Mouse (Mus musculus) adrenal gland (tissue): Measurements from ENCODE around the gene Igsf6.

Experiments
- intact Hi-C: fragments of 180-260 bp; cut with DNase I; formaldehyde crosslinking; loops from one replicate; pipeline ENCODE4 v1.15.1; 2025

The Igsf6 gene

DNA sequence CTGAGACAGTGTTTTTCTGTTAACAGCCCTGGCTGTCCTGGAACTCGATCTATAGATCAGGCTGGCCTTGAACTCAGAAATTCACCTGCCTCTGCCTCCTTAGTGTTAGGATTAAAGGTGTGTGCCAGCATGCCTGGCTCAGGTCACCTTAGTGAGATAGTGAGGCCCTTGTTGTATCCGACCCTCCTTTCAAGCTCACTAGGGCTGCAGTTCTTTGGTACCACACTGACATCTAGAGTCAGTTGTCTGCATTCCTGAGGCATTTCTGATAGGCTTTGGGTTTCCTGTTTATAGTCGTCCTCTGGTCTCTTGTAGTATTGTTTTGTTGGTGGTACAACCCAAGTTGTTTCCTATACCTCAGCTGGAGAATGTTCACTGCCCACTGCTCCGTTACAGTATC lies 10.1 kb downstream of the Igsf6 start:
- intact Hi-C loops: loop anchor here (2.0 to 10.0 kb wide), 3 partner anchors 42 to 230 kb away; no protein-coding TSS in a partner anchor

GRCm38 (mm10) chr7:121059477-121060218 lies 14.7 kb downstream of the Igsf6 start:
- intact Hi-C loops: loop anchor here (5.0 to 10.0 kb wide), 2 partner anchors 37 to 225 kb away; no protein-coding TSS in a partner anchor

GRCm38 (mm10) chr7:121053071-121053470 lies 21.3 kb downstream of the Igsf6 start:
- intact Hi-C loops: no loop called here

DNA sequence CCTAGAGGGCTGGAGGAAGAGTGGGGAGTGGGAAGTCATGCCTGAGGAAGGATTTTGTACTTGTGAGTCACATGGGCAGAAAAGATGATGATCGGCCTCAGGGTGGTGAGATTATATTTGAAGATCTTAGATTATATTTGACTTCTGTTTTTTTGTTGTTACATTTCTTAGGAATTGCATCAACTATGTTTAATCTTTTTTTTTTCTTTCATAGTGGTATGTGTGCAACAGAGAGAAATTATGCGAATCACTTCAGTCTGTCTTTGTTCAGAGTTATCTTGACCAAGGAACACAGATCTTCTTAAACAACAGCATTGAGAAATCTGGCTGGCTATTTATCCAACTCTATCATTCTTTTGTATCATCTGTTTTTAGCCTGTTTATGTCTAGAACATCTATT lies 26.7 kb downstream of the Igsf6 start:
- intact Hi-C loops: no loop called here

DNA sequence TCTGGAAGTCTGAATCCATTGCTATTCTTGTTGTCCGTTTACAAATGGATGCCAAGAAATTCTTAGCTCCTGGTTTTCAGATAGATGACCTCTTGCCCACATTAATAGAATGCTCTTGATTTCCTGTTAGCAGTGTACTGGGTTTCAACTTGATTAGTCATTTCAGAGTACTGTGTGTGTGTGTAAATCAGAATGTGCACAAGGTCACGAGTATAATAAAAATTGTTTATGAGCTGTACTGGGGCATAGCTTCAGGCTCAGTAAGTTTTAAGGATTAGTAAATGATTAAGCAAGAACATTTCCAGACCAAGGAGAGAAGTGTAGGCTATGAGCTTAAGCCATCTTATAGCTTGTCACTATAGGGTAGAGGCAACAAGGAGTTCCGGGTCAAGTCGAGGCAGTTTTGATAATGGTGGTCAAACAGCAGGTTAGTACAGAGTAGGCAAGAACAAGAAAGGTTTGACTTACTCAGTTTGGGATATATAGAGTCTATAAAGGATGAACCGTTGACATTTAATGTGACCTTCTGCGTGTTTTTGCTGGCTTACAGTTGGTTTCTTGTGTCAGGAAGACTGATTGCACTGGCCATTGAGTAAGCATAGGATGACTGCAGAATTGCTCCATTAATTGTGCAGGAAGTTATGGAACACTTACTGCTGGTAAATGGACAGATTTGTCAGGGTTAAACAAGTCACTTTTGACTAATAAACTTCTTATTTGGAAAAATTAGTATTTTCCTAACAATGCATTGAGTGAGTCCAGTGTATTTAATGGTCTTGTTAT lies 28.5 kb downstream of the Igsf6 start:
- intact Hi-C loops: no loop called here

- intact Hi-C loops: no loop called here
Observed at GRCm38 (mm10) chr7:121044251-121044650, 30.1 kb downstream of the Igsf6 start.

DNA sequence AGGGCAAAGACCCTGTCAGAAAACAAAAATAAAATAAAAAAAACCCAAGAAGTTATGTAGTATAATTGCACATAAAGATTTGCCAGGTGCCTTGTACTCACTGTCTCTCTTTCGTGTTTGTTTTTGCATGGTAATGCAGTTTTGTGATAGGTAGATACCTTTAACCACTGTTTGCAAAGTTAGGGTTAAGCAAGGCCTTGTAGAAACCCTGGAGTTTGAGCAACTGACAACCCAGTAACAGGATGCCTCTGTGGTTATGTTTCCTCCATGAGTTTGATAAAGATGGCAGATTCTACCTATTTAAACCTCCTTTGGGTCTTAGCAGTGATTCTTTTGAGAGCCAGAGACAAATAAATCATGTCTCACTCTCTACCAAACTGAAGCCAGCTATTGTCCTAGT lies 30.9 kb downstream of the Igsf6 start:
- intact Hi-C loops: no loop called here

DNA sequence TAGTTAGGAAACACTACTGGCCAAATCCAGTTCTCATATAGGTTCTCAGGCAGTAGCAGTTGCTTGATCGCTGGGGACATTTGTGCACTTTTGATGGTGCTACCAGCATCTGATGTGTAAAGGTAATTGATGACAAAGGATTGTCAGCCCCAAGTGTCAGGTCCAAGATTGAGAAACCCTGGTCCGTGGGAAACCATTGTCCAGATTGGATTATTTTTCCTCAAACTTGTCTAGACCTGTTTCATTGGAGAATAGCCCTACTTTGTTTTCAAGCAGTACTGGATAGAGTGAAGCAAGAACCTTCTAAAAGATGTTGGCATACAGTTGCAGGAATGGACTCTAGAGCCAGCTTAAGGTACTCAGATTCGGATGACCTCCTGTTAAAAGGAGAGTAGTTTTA lies 31.4 kb downstream of the Igsf6 start:
- intact Hi-C loops: no loop called here

DNA sequence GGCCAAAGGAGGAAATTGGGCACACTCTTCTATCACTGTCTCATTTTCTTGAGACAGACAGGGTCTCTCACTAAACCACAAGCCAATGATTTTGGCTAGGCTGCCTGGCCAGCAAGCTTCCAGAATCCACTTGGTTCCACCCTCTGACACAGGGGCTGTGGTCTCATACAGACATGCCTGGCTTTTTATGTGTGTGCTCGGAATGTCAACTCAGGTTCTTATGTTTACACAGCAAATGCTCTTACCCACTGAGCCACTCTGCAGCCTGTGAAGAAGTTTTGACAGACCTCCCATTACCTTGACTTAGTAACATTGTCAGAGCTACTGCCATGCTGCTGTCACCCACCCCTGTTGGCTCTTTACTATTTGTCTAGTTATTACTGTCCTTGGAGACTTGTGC lies 32.4 kb downstream of the Igsf6 start:
- intact Hi-C loops: no loop called here

GRCm38 (mm10) chr7:121040595-121040994 lies 33.8 kb downstream of the Igsf6 start:
- intact Hi-C loops: no loop called here

GRCm38 (mm10) chr7:121035161-121035721 lies 39.1 kb downstream of the Igsf6 start:
- intact Hi-C loops: loop anchor here (10.0 kb wide), 1 partner anchor 190 kb away; the partner anchor contains the start of gene Eef2k

DNA sequence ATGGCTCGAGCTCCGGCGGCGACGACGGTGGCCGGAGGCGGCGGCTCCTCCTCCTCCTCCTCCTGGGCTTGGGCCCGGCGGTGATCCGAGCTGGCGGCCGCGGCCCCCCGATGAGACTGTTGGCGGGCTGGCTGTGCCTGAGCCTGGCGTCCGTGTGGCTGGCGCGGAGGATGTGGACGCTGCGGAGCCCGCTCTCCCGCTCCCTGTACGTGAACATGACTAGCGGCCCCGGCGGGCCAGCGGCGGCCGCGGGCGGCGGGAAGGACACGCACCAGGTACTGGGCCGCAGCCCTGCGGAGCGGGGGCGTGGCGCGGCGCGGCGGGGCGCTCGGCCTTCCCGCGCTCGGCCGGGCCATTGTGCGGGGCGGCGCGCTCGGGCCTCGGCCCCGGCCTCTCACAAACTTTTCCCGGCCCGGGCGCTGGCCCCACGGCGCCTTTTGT lies 39.7 kb downstream of the Igsf6 start:
- intact Hi-C loops: loop anchor here (5.0 to 10.0 kb wide), 2 partner anchors 52 to 190 kb away; partner anchors contain the start of genes Cdr2, Eef2k and Mfsd13b

GRCm38 (mm10) chr7:121033856-121034652 lies 40.3 kb downstream of the Igsf6 start, which contains the start of gene Mettl9:
Gene Mettl9 (plus strand): TSS chr7:121034445.
- intact Hi-C loops: loop anchor here (5.0 to 10.0 kb wide), 2 partner anchors 52 to 189 kb away; partner anchors contain the start of genes Cdr2, Eef2k and Mfsd13b

- intact Hi-C loops: loop anchor here (5.0 to 10.0 kb wide), 2 partner anchors 48 to 185 kb away; partner anchors contain the start of genes Cdr2, Eef2k and Mfsd13b
Observed at GRCm38 (mm10) chr7:121029947-121030346, 44.4 kb downstream of the Igsf6 start.

GRCm38 (mm10) chr7:121026300-121026699 lies 48.1 kb downstream of the Igsf6 start:
- intact Hi-C loops: no loop called here

DNA sequence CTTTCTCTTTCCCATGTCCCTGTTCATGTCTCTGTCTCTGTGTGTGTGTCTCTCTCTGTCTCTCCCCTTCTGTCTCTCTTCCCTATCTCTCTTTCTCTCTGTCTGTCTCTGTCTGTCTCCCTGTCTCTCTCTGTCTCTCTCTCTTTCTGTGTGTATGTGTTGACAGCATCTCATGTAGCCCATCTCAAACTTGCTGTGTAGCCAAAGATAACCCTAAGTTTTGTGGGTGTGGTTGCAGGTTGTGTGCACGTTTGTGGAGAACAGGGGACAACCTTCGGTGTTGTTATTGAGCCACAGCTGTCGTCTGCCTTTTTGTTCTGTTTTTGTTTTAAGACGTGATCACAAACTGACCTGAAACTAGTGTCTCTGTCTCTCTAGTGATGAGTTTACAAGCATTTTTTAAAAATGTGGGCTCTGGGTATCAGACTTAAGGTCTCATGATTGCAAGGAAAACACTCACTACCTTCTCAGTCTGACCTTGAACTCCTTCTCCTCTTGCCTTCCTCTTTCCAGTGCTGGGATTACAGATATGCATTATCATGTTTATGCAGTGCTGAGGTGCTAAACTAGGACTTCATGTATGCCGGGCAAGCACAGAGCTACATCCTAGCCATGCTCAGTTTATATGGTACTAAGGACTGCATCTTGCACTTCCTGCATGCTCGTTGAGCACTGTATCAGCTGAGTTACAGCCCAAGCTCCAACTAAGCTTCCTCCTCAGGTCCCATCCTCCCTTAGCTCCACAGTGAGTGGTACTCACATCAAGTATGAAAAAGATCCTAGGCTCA lies 49.0 kb downstream of the Igsf6 start:
- intact Hi-C loops: no loop called here

DNA sequence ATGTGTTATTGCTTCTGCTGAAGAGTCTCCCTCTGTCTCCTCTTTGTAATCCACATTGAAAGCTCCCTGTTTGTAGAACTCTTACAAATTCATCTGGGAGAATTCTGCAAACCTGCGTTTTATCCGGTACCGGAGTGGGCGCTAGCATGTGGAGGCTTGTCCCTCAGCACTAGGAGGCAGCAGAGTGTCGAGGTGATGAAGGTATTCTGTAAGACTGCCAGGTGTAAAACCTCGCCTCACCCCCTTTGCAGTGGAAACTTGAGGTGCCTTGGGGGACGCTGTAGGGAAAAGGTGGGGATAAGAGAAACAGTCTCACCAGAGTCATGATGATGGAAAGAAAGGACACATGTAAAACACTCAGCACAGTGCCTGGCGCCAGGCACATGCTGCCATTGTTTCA lies 54.1 kb downstream of the Igsf6 start:
- intact Hi-C loops: loop anchor here (5.0 kb wide), 1 partner anchor 42 kb away; no protein-coding TSS in a partner anchor

- intact Hi-C loops: no loop called here
Observed at GRCm38 (mm10) chr7:121018778-121019177, 55.6 kb downstream of the Igsf6 start.

DNA sequence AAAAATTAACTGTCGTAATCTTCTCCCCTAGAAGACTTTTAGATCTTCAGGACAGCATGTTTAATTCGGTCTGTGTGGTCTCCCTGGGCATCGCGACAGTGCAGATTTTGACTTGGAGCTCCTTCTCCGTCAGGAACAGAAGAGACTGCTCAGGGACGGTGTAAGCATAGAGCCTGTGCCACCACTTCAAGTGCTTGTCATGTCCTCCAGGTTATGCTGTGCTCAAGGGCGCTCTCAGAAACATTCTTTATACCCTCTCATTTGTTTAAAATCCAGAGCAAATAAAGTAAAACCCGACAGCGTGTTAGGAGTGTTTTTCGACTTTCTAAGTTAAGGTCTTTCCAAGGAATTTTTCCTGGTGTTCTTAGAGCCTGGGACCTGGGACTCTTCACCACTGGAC lies 59.9 kb downstream of the Igsf6 start:
- intact Hi-C loops: no loop called here
